Mouse (Mus musculus) embryonic facial prominence, embryonic 15.5 days (tissue): ENCODE results near the gene Onecut3. TPM values are rescaled to one million over a fixed set of nuclear protein-coding genes. Genes with fewer than 3 reads are reported as not detected.
A peak's percentile ranks its signal among the peaks of the same experiment; 100 is the strongest.

Experiments used
- ATAC-seq: fragments of 200-750 bp; cut with Nextera tagmentation; 2 replicates; pipeline ENCODE4 v1.8.0; 2017; ENCODE audit warnings: low read depth, moderate TSS enrichment; ENCODE audit not compliant: insufficient number of reproducible peaks, low FRiP score, low TSS enrichment
- H3K27ac ChIP-seq: fragments of 300-500 bp; sonication (generic); replicated peaks from 2 replicates; pipeline ENCODE4 v1.5.1; 2015; ENCODE audit warnings: mild to moderate bottlenecking, inconsistent platforms
- H3K27me3 ChIP-seq: fragments of 300-500 bp; sonication (generic); 2 replicates; pipeline ENCODE4 v1.6.1; 2015; ENCODE audit warnings: inconsistent platforms
- H3K36me3 ChIP-seq: fragments of 300-500 bp; sonication (generic); 2 replicates; pipeline ENCODE4 v1.6.1; 2015; ENCODE audit warnings: mild to moderate bottlenecking, inconsistent platforms
- H3K4me1 ChIP-seq: fragments of 300-500 bp; sonication (generic); 2 replicates; pipeline ENCODE4 v1.6.1; 2015; ENCODE audit warnings: inconsistent platforms
- H3K4me2 ChIP-seq: fragments of 300-500 bp; sonication (generic); replicated peaks from 2 replicates; pipeline ENCODE4 v1.6.1; 2015; ENCODE audit warnings: mild to moderate bottlenecking, inconsistent platforms
- H3K4me3 ChIP-seq: fragments of 300-500 bp; sonication (generic); replicated peaks from 2 replicates; pipeline ENCODE4 v1.5.1; 2015; ENCODE audit warnings: mild to moderate bottlenecking, inconsistent platforms
- H3K9ac ChIP-seq: fragments of 300-500 bp; sonication (generic); 2 replicates; pipeline ENCODE4 v1.6.1; 2015; ENCODE audit warnings: inconsistent platforms
- H3K9me3 ChIP-seq: fragments of 300-500 bp; sonication (generic); replicated peaks from 2 replicates; pipeline ENCODE4 v1.6.1; 2016; ENCODE audit warnings: inconsistent platforms
- WGBS: fragments of 180-500 bp; shearing (Covaris S2); methylation state at CpG from one replicate; pipeline ENCODE4 v1.1.7; 2015; 5-methylcytosine and 5-hydroxymethylcytosine counted together
- polyA plus RNA-seq: library from polyadenylated mRNA; unstranded; fragments of >200 nt; fragmentation: Nextera tagmentation; extraction: Ambion mirVana; gene quantifications from 2 replicates; pipeline ENCODE4 v1.2.1, GENCODE M21; 2015

Gene Onecut3
- polyA plus RNA-seq, 1 experiment from 2014 or later: not detected

DNA sequence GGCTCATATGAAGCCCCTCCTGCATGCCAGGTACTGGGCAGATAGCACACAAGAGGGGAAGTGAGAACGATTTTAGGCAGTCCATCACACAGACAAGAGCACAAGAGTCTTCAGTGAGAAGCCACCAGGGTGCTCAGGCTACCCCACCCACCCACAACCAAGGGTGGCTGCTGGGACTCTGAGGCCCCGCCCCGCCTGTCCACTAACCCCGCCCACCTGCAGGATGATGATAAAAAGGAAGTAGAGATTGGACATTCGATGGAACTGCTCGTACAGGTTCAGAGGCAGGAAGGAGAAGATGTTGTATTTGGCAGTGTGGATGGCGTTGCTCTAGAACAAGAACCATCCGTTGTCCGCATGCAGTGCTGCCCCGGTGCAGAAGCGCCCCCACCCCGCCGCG lies 40.4 kb downstream of the Onecut3 start:
- no peak overlapping the region for H3K9ac ChIP-seq
- ATAC-seq: no peak
- H3K4me2 ChIP-seq: peak overlapping the region; percentile 27

DNA sequence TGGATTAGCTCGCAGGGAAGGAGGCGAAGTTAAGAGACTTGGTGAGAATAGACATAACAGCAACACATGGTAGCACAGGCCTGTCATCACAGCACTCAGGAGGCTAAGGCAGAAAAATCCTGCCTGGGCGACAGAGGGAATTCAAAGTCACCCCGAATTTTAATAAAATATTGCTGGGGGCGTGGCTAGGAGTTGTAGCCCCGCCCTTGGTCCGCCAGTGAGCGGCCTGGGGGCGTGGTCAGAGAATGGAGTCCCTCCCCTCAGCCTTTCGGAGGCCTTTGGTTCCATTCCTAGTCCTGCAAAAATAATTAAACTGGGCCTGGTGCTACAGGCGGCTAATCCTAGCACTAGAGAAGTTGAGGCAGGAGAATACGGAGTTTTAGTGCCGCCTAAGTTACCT lies 41.1 kb downstream of the Onecut3 start:
- H3K27me3 ChIP-seq: peaks cover 38% of the 10 kb centered on the region

More for the DNA sequence above, 40.4 kb downstream of the Onecut3 start:
- no peaks in the 10 kb centered on the region for H3K36me3 ChIP-seq
- no peak overlapping the region for H3K4me3 ChIP-seq
- H3K27ac ChIP-seq: no peak overlapping the region
- 14% methylated on average over 14 of the region's 14 CpGs for WGBS
- H3K27me3 ChIP-seq: peaks cover 38% of the 10 kb centered on the region
- H3K9me3 ChIP-seq: no peaks in the 10 kb centered on the region
- peaks cover 13% of the 10 kb centered on the region for H3K4me1 ChIP-seq

DNA sequence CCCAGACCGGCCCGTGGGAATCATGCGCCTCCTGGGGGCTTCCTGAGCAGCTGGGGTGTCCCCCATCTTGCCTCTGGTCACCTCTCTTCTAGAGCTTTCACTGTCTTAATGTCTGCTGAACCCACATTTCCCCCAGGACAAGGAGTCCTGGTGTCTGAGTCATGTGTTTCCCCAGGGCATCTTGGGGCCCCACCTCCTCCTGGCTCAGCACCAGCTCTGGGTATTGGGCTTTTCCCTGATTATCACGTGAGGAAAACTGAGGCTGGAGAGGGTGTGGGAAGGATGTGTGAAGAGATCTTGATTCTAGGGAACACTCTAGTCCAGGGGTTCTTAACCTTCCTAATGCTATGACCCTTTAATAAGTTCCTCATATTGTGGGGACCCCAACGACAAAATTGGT lies 43.5 kb downstream of the Onecut3 start:
- H3K9ac ChIP-seq: no peak overlapping the region
- H3K27me3 ChIP-seq: peaks cover 38% of the 10 kb centered on the region
- WGBS: 53% methylated on average over 5 of the region's 5 CpGs
- ATAC-seq: no peak
- H3K4me3 ChIP-seq: no peak overlapping the region
- H3K4me2 ChIP-seq: no peak overlapping the region
- H3K9me3 ChIP-seq: no peaks in the 10 kb centered on the region
- H3K36me3 ChIP-seq: peaks cover 19% of the 10 kb centered on the region
- peaks cover 13% of the 10 kb centered on the region for H3K4me1 ChIP-seq
- H3K27ac ChIP-seq: no peak overlapping the region

More for the DNA sequence above, 41.1 kb downstream of the Onecut3 start:
- no peak for ATAC-seq
- Histone ChIP-seq H3K4me2 (no peak overlapping the region), H3K9ac (no peak overlapping the region), H3K4me1 (peaks cover 13% of the 10 kb centered on the region), H3K9me3 (no peaks in the 10 kb centered on the region), H3K36me3 (no peaks in the 10 kb centered on the region), H3K27ac (no peak overlapping the region), H3K4me3 (no peak overlapping the region)
- WGBS: 10% methylated on average over 13 of the region's 13 CpGs

DNA sequence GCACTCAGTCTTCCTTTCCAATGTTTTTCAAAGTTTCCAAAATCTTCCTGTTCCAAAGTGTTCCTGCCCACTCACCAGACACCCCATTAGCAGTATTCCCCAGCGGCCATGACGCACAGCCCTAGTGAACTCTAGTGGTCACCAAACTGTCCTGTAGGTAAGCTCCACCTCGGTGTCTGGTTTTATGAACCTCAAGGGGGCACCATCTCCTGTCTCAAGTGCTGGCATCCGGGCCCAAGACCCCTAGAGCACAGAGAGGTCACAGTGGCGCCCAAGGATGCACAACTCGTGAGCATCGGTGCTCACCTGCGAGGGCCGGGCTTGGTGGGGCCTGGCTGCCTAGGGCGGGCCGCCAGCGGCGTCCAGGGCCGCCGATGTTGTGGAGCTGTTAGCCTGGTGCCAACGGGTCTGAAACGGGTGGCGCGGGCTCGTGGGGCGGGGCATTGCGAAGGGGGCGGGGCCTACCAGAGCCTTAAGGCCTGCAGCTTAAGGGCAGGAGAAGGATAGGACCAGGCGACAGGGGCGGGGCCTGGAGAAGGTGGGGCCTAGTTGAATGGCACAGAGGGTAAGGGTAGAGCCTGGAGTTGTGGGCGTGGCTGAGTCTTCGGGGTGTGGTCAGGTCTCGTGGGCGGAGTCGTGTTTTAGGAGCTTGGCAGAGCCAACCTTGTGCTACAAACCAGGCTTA lies 44.2 kb downstream of the Onecut3 start, which contains the start of gene Atp8b3:
Gene Atp8b3, minus strand, starts transcription at position 415 of the 685 bp plus-strand sequence.
- Histone ChIP-seq H3K4me1 (peaks cover 13% of the 10 kb centered on the region), H3K9me3 (no peaks in the 10 kb centered on the region), H3K4me3 (peak within 1 kb of the TSS; percentile 17; the same call in 1 of the 2 replicates), H3K27me3 (peaks cover 38% of the 10 kb centered on the region), H3K4me2 (peak within 1 kb of the TSS; percentile 43), H3K36me3 (peaks cover 26% of the 10 kb centered on the region), H3K27ac (no peak within 1 kb of the TSS), H3K9ac (no peak within 1 kb of the TSS)
- peak; percentile 62 for ATAC-seq
- WGBS: 3% methylated on average over 30 of the region's 30 CpGs

DNA sequence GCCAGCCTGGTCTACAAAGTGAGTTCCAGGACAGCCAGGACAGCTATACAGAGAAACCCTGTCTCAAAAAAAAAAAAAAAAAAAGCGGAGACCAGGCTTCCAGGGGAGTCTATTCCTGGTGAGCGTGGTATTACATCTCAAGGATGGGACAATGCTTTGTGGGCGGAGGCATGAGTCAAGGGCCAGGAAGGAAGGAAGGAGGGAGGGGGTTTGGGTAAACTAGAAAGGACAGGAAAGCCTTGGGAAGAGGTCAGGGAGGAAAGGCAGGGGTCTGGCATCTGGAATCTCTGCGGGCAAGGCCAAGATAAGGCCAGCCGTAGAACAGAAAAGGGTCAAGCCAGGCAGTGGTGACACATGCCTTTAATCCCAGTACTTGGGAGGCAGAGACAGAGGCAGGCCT lies 44.9 kb downstream of the Onecut3 start:
- WGBS: 33% methylated on average over 5 of the region's 5 CpGs
- Histone ChIP-seq H3K4me2 (no peak overlapping the region), H3K27ac (no peak overlapping the region), H3K9ac (no peak overlapping the region), H3K4me1 (peaks cover 13% of the 10 kb centered on the region), H3K36me3 (peaks cover 32% of the 10 kb centered on the region), H3K4me3 (no peak overlapping the region), H3K9me3 (no peaks in the 10 kb centered on the region), H3K27me3 (peaks cover 38% of the 10 kb centered on the region)
- no peak for ATAC-seq

DNA sequence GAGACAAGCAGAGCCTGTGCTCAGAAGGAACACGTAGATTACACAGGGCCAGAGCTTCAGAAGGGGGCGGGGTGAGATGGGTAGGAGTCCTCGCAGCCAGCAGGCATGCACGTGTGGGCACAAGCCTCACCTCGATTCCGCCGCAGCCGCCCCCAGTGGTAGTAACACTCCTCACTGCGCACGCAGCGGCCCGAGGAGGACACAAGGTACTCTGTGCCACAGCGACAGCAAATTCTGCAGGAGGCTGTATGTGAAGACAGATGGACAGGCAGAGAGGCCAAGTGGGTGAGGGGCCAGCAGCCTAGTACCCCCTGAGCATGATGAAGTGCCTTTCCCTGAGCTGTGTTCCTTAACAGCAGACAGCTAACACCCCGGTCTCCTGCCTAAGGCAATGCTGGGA lies 49.2 kb downstream of the Onecut3 start:
- no peak overlapping the region for H3K9ac ChIP-seq
- H3K27ac ChIP-seq: no peak overlapping the region
- no peak overlapping the region for H3K4me2 ChIP-seq
- no peak overlapping the region for H3K4me3 ChIP-seq
- no peaks in the 10 kb centered on the region for H3K9me3 ChIP-seq
- peaks cover 76% of the 10 kb centered on the region for H3K36me3 ChIP-seq
- peaks cover 3% of the 10 kb centered on the region for H3K4me1 ChIP-seq
- H3K27me3 ChIP-seq: peaks cover 3% of the 10 kb centered on the region
- WGBS: 93% methylated on average over 14 of the region's 14 CpGs
- no peak for ATAC-seq

DNA sequence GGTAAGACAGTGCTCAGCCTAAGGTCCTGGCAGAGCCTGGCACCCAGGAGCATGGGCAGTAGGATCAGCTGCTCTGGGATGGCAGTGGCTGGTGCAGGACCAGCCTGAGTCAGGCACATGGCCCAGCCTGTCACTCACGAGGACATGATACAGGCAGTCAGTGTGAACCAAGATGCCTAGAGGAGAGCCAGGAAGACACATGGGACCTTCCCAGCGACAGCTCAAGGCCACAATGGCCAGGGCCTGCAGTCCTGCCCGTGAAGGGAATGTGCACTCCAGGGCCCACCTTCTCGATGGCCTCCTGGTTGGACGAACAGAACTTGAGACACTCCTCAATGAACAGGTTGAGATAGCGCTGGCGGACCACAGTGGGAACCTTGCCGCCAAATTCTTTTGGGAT lies 51.0 kb downstream of the Onecut3 start:
- no peak overlapping the region for H3K27ac ChIP-seq
- no peak overlapping the region for H3K4me2 ChIP-seq
- H3K4me1 ChIP-seq: no peaks in the 10 kb centered on the region
- H3K9ac ChIP-seq: no peak overlapping the region
- H3K27me3 ChIP-seq: no peaks in the 10 kb centered on the region
- H3K36me3 ChIP-seq: peaks cover 93% of the 10 kb centered on the region
- WGBS: 92% methylated on average over 8 of the region's 8 CpGs
- no peak for ATAC-seq
- H3K9me3 ChIP-seq: no peaks in the 10 kb centered on the region
- H3K4me3 ChIP-seq: no peak overlapping the region

DNA sequence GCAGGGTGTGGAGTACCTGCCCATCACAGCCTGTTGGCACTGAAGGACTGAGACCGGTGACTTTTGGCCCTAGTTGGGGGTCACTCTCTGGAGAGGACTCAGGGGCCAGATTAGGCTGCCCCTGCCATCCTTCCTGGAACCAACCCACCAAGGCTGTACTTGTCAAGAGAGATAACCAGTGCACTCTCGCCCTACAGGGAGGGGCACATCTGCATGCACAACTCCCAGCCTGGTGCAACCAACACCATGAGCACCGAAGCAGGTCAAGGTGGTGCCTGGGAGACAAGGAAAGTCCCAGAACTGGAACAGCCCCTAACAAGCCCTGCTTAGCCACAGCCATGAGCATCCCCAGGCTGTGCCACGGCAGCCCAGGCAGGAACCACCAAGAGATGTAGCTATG lies 52.3 kb downstream of the Onecut3 start:
- no peaks in the 10 kb centered on the region for H3K27me3 ChIP-seq
- no peak overlapping the region for H3K9ac ChIP-seq
- no peaks in the 10 kb centered on the region for H3K4me1 ChIP-seq
- no peak overlapping the region for H3K27ac ChIP-seq
- 94% methylated on average over 4 of the region's 4 CpGs for WGBS
- H3K4me2 ChIP-seq: no peak overlapping the region
- H3K4me3 ChIP-seq: no peak overlapping the region
- ATAC-seq: no peak
- H3K36me3 ChIP-seq: peaks cover 90% of the 10 kb centered on the region
- no peaks in the 10 kb centered on the region for H3K9me3 ChIP-seq

DNA sequence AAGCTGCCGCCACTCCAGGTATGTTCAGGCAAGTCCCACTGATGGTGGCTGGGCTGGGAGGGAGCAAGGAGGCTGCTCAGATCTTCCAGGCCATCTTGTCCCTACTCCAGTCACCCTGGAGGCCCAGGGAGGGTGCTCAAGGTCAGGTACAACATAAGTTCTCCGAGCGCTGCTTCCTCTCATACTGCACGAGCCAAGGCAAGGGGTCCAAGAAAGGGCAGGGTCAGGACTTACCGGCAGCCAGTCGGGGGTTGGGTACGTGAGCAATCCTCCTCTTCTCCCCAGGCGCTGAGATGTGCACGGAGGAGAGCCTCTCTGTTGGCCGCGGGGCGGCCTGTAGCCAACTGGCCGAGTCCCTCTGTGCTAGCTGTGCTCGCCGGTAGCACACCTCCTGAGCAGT lies 52.9 kb downstream of the Onecut3 start:
- no peak overlapping the region for H3K27ac ChIP-seq
- H3K9ac ChIP-seq: no peak overlapping the region
- peaks cover 84% of the 10 kb centered on the region for H3K36me3 ChIP-seq
- ATAC-seq: no peak
- H3K4me3 ChIP-seq: no peak overlapping the region
- H3K27me3 ChIP-seq: no peaks in the 10 kb centered on the region
- H3K4me2 ChIP-seq: no peak overlapping the region
- H3K9me3 ChIP-seq: no peaks in the 10 kb centered on the region
- H3K4me1 ChIP-seq: no peaks in the 10 kb centered on the region
- 89% methylated on average over 15 of the region's 15 CpGs for WGBS

DNA sequence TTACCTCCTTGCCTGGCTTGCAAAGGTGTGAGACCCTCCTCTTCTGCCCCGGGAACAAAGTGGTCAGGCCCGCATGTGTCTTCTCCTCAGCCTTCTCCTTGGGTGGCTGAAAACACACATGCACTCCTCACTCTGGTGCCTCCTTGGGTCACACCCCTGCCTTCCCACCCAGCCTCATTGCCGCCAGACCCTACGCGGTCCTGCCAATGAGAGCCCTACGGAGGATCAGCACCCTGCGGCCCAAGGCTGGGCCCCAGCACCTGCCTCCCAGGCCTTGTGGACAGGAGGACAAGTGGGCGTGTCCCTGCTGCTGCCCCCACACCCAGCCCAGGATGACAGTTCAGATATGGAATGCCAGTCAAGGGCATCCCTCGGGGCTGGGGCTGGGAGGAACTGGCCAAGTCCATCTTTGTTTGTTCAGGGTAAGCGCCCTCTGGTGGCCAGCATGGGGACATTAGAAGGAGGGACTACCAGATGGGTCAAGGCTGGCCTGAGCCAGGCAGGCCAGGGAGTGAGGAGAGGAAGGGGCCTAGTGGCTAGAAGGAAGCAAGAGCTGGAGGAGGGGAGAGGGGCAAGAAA lies 53.9 kb downstream of the Onecut3 start:
- H3K4me2 ChIP-seq: no peak overlapping the region
- H3K27me3 ChIP-seq: no peaks in the 10 kb centered on the region
- ATAC-seq: no peak
- peaks cover 75% of the 10 kb centered on the region for H3K36me3 ChIP-seq
- 72% methylated on average over 10 of the region's 10 CpGs for WGBS
- no peaks in the 10 kb centered on the region for H3K4me1 ChIP-seq
- H3K9ac ChIP-seq: no peak overlapping the region; the same call in 1 of the 2 replicates
- no peaks in the 10 kb centered on the region for H3K9me3 ChIP-seq
- no peak overlapping the region for H3K27ac ChIP-seq
- H3K4me3 ChIP-seq: no peak overlapping the region

DNA sequence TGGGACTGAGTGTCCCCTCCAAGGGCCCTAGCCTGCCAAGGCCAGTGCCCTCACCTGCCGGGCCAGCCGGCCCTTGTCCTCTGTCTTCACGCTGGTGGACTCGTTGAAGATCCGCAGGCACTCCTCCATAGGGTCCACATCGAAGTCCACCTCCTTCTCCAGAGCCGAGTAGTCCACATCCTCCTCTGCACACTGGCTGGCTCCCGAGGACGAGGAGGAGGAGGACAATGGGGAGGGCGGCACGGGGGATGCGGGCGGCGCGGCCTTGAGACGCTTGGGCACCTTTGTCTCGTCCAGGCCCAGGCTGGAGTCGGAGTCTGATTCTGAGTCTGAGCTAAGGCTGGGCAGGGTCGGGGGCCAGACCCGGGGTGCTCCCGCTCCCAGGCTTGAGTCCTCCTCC lies 54.6 kb downstream of the Onecut3 start:
- H3K36me3 ChIP-seq: peaks cover 67% of the 10 kb centered on the region
- no peak overlapping the region for H3K4me3 ChIP-seq
- no peak for ATAC-seq
- H3K4me1 ChIP-seq: no peaks in the 10 kb centered on the region
- H3K9me3 ChIP-seq: no peaks in the 10 kb centered on the region
- 91% methylated on average over 21 of the region's 21 CpGs for whole genome bisulfite sequencing
- no peak overlapping the region for H3K9ac ChIP-seq
- no peak overlapping the region for H3K4me2 ChIP-seq
- H3K27ac ChIP-seq: no peak overlapping the region
- no peaks in the 10 kb centered on the region for H3K27me3 ChIP-seq

DNA sequence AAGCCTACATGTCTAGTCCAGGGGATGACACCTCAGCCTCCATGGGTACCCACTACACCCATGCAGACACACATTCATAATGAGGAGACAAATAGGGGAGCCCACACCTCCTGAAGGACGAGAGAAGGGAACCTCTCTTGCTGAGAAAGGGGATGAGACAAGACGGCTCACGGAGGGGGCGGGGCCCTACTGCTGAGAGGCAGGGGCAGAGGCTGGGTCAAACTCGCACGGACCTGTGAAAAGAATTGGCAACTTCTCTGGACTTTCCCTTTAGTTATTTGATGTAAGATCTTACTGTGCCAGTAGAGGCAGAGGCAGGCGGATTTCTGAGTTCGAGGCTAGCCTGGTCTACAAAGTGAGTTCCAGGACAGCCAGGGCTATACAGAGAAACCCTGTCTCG lies 57.7 kb downstream of the Onecut3 start:
- Histone ChIP-seq H3K9ac (no peak overlapping the region), H3K4me1 (peaks cover 5% of the 10 kb centered on the region), H3K9me3 (no peaks in the 10 kb centered on the region), H3K4me3 (no peak overlapping the region), H3K36me3 (peaks cover 36% of the 10 kb centered on the region), H3K27ac (no peak overlapping the region), H3K27me3 (no peaks in the 10 kb centered on the region), H3K4me2 (no peak overlapping the region)
- whole genome bisulfite sequencing: 64% methylated on average over 9 of the region's 9 CpGs
- no peak for ATAC-seq
